Mouse (Mus musculus): ENCODE data around the gene BC052040.

DNA sequence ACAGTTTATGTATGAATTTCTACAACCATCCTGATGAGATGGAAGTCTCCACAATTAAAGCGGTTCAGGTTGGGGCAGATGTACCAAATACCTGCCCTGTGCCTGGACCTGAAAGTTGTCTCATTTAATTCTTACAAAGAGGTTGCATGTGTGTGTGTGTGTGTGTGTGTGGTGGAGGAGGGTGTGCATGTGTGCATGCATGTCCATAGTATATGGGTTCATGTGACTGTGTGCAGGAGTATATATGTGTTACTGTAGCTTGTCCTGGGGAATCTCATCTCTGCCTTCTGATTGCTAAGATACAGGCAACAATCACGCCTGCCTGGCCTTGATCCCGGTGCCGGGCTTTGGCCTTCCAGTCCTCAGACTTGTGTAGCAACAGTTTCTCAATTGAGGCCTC is 106.1 kb downstream of the BC052040 start:
- TF ChIP-seq CTCF (IDR thresholded peaks at IDR 0.05; ENCODE audit: borderline replicate concordance, control insufficient read depth, extremely low read depth, insufficient read depth, low read length, poor library complexity) (no peak), POLR2A (IDR thresholded peaks at IDR 0.05; ENCODE audit: control insufficient read depth, extremely low read depth, insufficient read depth, low read length, poor library complexity) (no peak)
